Mouse (Mus musculus) fibroblast of lung, adult 2 months (primary cell): ENCODE results near the gene Trio.

Source experiments
- DNase-seq: peaks from one replicate; pipeline ENCODE4 v3.0.0-alpha.2; 2011; ENCODE audit warnings: low read depth

The Trio gene

GRCm38 (mm10) chr15:27715331-27715730 lies 310.3 kb downstream of the Trio start:
- DNase-seq: no peak

- DNase-seq: no peak
Observed at GRCm38 (mm10) chr15:27710698-27711097, 314.9 kb downstream of the Trio start.

- no peak for DNase-seq
Observed at GRCm38 (mm10) chr15:27708968-27709612, 316.6 kb downstream of the Trio start.

GRCm38 (mm10) chr15:27708499-27708898 lies 317.1 kb downstream of the Trio start:
- no peak for DNase-seq

GRCm38 (mm10) chr15:27702972-27703313 lies 322.7 kb downstream of the Trio start:
- no peak for DNase-seq

- DNase-seq: no peak
Observed at GRCm38 (mm10) chr15:27702031-27702971, 323.3 kb downstream of the Trio start.

- DNase-seq: no peak
Observed at GRCm38 (mm10) chr15:27697632-27698031, 328.0 kb downstream of the Trio start.

- DNase-seq: no peak
Observed at GRCm38 (mm10) chr15:27693235-27693634, 332.4 kb downstream of the Trio start.

- DNase-seq: no peak
Observed at GRCm38 (mm10) chr15:27692161-27692560, 333.5 kb downstream of the Trio start.

- no peak for DNase-seq
Observed at GRCm38 (mm10) chr15:27691213-27691612, 334.4 kb downstream of the Trio start.

GRCm38 (mm10) chr15:27688041-27688651 lies 337.5 kb downstream of the Trio start:
- no peak for DNase-seq

- DNase-seq: no peak
Observed at GRCm38 (mm10) chr15:27684813-27685212, 340.8 kb downstream of the Trio start.

GRCm38 (mm10) chr15:27683206-27683605 lies 342.4 kb downstream of the Trio start:
- DNase-seq: no peak

GRCm38 (mm10) chr15:27682619-27683018 lies 343.0 kb downstream of the Trio start:
- no peak for DNase-seq

- DNase-seq: peak; percentile 58
Observed at GRCm38 (mm10) chr15:27681419-27682187, 344.0 kb downstream of the Trio start, which contains the start of gene Otulinl. Otulinl (minus strand) TSS chr15:27681579.

GRCm38 (mm10) chr15:27680997-27681396 lies 344.7 kb downstream of the Trio start:
- DNase-seq: no peak
